Mouse (Mus musculus): ENCODE measurements around the gene Tro. TPM values are rescaled to one million over a fixed set of nuclear protein-coding genes. Genes with fewer than 3 reads are reported as not detected.

The Tro gene
- total RNA-seq (2015; ENCODE audit: low replicate concordance) = not detected in 2 replicates
- total RNA-seq (2017; ENCODE audit: low replicate concordance) = 2.5 TPM in 1 of 2 replicates, not detected in the other

- no peak for ATAC-seq (replicated peaks; ENCODE audit: low FRiP score, poor library complexity, severe bottlenecking)
Observed at GRCm38 (mm10) chrX:150656908-150657796, at the start of gene Tro. Gene Tro, minus strand, starts transcription at chrX:150657583.

GRCm38 (mm10) chrX:150677505-150677904 is 20.1 kb upstream of the Tro start:
- no peak for ATAC-seq (replicated peaks; ENCODE audit: low FRiP score, poor library complexity, severe bottlenecking)

- no peak for ATAC-seq (replicated peaks; ENCODE audit: low FRiP score, poor library complexity, severe bottlenecking)
Observed at GRCm38 (mm10) chrX:150662809-150663208, 5.4 kb upstream of the Tro start.

- ATAC-seq (replicated peaks; ENCODE audit: low FRiP score, poor library complexity, severe bottlenecking) = no peak
Observed at GRCm38 (mm10) chrX:150657797-150658118, 375 bp upstream of the Tro start.

GRCm38 (mm10) chrX:150656122-150656907 is 1.1 kb downstream of the Tro start:
- no peak for ATAC-seq (replicated peaks; ENCODE audit: low FRiP score, poor library complexity, severe bottlenecking)

- ATAC-seq (replicated peaks; ENCODE audit: low FRiP score, poor library complexity, severe bottlenecking) = no peak
Observed at GRCm38 (mm10) chrX:150636421-150636820, 21.0 kb downstream of the Tro start.

- ATAC-seq (replicated peaks; ENCODE audit: low FRiP score, poor library complexity, severe bottlenecking) = no peak
Observed at GRCm38 (mm10) chrX:150598882-150599281, 58.5 kb downstream of the Tro start.

Other genes with a start within 250 kb of the Tro start
- 9.4 and 31.5 TPM in 2 replicates for gene Tmem29, start 198.4 kb downstream of the Tro start, total RNA-seq (2015; ENCODE audit: low replicate concordance)
- 10.3 and 19.4 TPM in 2 replicates for gene Tmem29, start 198.4 kb downstream of the Tro start, total RNA-seq (2017; ENCODE audit: low replicate concordance)
- 3,542 and 3,686 TPM in 2 replicates for gene Alas2, start 110.2 kb downstream of the Tro start, total RNA-seq (2015; ENCODE audit: low replicate concordance)
- 3,400 and 3,878 TPM in 2 replicates for gene Alas2, start 110.2 kb downstream of the Tro start, total RNA-seq (2017; ENCODE audit: low replicate concordance)
- 5.9 and 26.7 TPM in 2 replicates for gene Pfkfb1, start 69.4 kb downstream of the Tro start, total RNA-seq (2015; ENCODE audit: low replicate concordance)
- gene Pfkfb1, start 69.4 kb downstream of the Tro start, total RNA-seq (2017; ENCODE audit: low replicate concordance) = 8.1 and 10.6 TPM in 2 replicates
- 2.1 and 7.7 TPM in 2 replicates for gene Apex2, start 67.7 kb downstream of the Tro start, total RNA-seq (2015; ENCODE audit: low replicate concordance)
- gene Apex2, start 67.7 kb downstream of the Tro start, total RNA-seq (2017; ENCODE audit: low replicate concordance) = 5.5 and 9.3 TPM in 2 replicates
- gene Maged2, start 156.8 kb upstream of the Tro start, total RNA-seq (2015; ENCODE audit: low replicate concordance) = 1.7 TPM in 1 of 2 replicates, not detected in the other
- 2.4 and 2.5 TPM in 2 replicates for gene Maged2, start 156.8 kb upstream of the Tro start, total RNA-seq (2017; ENCODE audit: low replicate concordance)